9 mouse cellular contexts compared by ENCODE assay signal in the genomic region with DNA sequence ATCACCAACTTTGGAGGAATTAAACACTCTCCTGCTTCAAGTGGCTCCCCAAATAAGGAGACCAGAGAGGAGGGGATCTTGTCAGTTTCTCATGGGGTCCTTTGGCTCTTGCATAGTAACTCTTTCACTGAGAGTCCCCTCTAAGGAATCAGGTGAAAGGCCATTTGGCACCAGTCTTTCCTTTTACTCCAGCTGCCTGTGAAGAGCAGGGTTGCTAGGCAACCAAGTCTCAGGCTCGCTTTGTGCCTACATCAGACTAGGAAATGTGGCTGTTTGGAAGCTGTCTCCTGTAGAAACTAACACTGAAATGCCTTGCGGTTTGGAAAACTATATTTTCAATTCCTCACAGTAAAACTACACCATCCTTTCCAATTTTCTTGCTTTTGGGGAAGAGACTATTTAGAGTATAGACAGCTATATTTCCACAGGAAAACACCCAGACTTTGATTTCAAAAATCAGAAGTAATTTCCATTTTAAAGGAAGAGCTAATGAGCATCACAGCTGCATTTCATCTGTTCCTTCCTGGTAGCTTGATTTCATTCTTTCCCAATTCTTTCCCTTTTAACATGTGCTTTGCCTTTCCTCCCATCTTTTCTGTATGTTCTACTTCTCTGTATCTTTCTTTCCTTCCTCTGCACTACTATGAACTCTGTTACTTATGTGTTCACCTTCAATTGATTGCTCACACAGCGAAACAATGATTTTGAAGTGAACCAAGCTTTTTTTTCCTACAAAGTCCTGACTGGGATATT.
DNase-seq lines count a peak whose midpoint lies in the region; ATAC-seq lines count a peak whose summit lies in the region.
"Had no signal": no experiment of that assay in that cellular context is flagged by ENCODE, and none has a peak within 500 bp of the region (broad histone marks: within the 10 kb centered on the region; RNA-seq: fewer than 3 reads in every experiment).

No protein-coding gene starts in this region.

- 27% methylated on average over 3 of the region's 3 CpGs for WGBS in intestine, embryonic 14.5 days
- 21% methylated on average over 3 of the region's 3 CpGs for WGBS in intestine, embryonic 16.5 days
- WGBS in neural tube, embryonic 15.5 days = 17% methylated on average over 3 of the region's 3 CpGs
- 29% methylated on average over 3 of the region's 3 CpGs for WGBS in heart, embryonic 11.5 days (ENCODE audit: insufficient replicate concordance)

- DNase-seq in intestine, embryonic 14.5 days (ENCODE audit: low spot score) = peak; percentile 50
- DNase-seq in frontal cortex, adult 2 months (ENCODE audit: extremely low spot score in 1 of 2, low spot score in 1 of 2) = peak; percentile 59 to 78
- peak; percentile 13 to 74 for DNase-seq in left cerebral cortex, adult 8-10 months (ENCODE audit: low spot score in 2 of 2)
- DNase-seq in gastrocnemius, postnatal 14 days = no peak
- no peak for DNase-seq in MN1 (ENCODE audit: low spot score)

- H3K4me2 ChIP-seq in intestine, embryonic 14.5 days (ENCODE audit: low read length) = no peak overlapping the region
- H3K4me2 ChIP-seq in intestine, embryonic 16.5 days (ENCODE audit: low read depth, low read length) = no peak overlapping the region
- H3K4me2 ChIP-seq in neural tube, embryonic 15.5 days = peak overlapping the region; percentile 22
- H3K4me2 ChIP-seq in heart, embryonic 11.5 days = no peak overlapping the region

- no peak overlapping the region for H3K4me3 ChIP-seq in intestine, embryonic 14.5 days (ENCODE audit: low read depth, low read length)
- H3K4me3 ChIP-seq in intestine, embryonic 16.5 days (ENCODE audit: low read length) = no peak overlapping the region
- no peak overlapping the region for H3K4me3 ChIP-seq in neural tube, embryonic 15.5 days (replicated peaks)
- H3K4me3 ChIP-seq in heart, embryonic 11.5 days (ENCODE audit: low read depth, low read length) = no peak overlapping the region
- H3K4me3 ChIP-seq: erythroblast, embryonic 14.5 days had no signal

- H3K4me1 ChIP-seq in intestine, embryonic 14.5 days (replicated peaks; ENCODE audit: control insufficient read depth, insufficient read depth, low read length) = no peaks in the 10 kb centered on the region
- H3K4me1 ChIP-seq in intestine, embryonic 16.5 days (ENCODE audit: control insufficient read depth, insufficient read depth, low read length) = no peaks in the 10 kb centered on the region
- H3K4me1 ChIP-seq in neural tube, embryonic 15.5 days = peaks cover 25% of the 10 kb centered on the region
- no peaks in the 10 kb centered on the region for H3K4me1 ChIP-seq in heart, embryonic 11.5 days (ENCODE audit: control insufficient read depth, insufficient read depth, low read length)

- no peaks in the 10 kb centered on the region for H3K36me3 ChIP-seq in intestine, embryonic 14.5 days (ENCODE audit: control insufficient read depth, insufficient read depth, low read length)
- no peaks in the 10 kb centered on the region for H3K36me3 ChIP-seq in intestine, embryonic 16.5 days (ENCODE audit: control insufficient read depth, insufficient read depth, low read length)
- H3K36me3 ChIP-seq in neural tube, embryonic 15.5 days = no peaks in the 10 kb centered on the region
- H3K36me3 ChIP-seq in heart, embryonic 11.5 days (ENCODE audit: control insufficient read depth, insufficient read depth, low read length) = no peaks in the 10 kb centered on the region

- H3K27ac ChIP-seq in intestine, embryonic 14.5 days (ENCODE audit: low read depth) = no peak overlapping the region
- no peak overlapping the region for H3K27ac ChIP-seq in intestine, embryonic 16.5 days (ENCODE audit: low read length)
- H3K27ac ChIP-seq in neural tube, embryonic 15.5 days (replicated peaks) = peak overlapping the region; percentile 89
- no peak overlapping the region for H3K27ac ChIP-seq in heart, embryonic 11.5 days (ENCODE audit: low read depth, low read length)

- H3K27me3 ChIP-seq in intestine, embryonic 14.5 days (replicated peaks; ENCODE audit: control insufficient read depth, insufficient read depth, low read length) = no peaks in the 10 kb centered on the region
- no peaks in the 10 kb centered on the region for H3K27me3 ChIP-seq in intestine, embryonic 16.5 days (replicated peaks; ENCODE audit: control insufficient read depth, insufficient read depth, low read length)
- no peaks in the 10 kb centered on the region for H3K27me3 ChIP-seq in neural tube, embryonic 15.5 days (replicated peaks)
- H3K27me3 ChIP-seq in heart, embryonic 11.5 days (ENCODE audit: control insufficient read depth, insufficient read depth, low read length) = no peaks in the 10 kb centered on the region

- no peak overlapping the region for H3K9ac ChIP-seq in intestine, embryonic 14.5 days (ENCODE audit: low read length)
- no peak overlapping the region for H3K9ac ChIP-seq in intestine, embryonic 16.5 days (ENCODE audit: low read depth, low read length)
- no peak overlapping the region for H3K9ac ChIP-seq in neural tube, embryonic 15.5 days (replicated peaks)
- no peak overlapping the region for H3K9ac ChIP-seq in heart, embryonic 11.5 days (ENCODE audit: low read depth, low read length)

- H3K9me3 ChIP-seq in intestine, embryonic 14.5 days (ENCODE audit: control insufficient read depth, low read length) = no peaks in the 10 kb centered on the region
- no peaks in the 10 kb centered on the region for H3K9me3 ChIP-seq in intestine, embryonic 16.5 days (ENCODE audit: control insufficient read depth, low read length)
- H3K9me3 ChIP-seq in neural tube, embryonic 15.5 days (replicated peaks) = no peaks in the 10 kb centered on the region
- no peaks in the 10 kb centered on the region for H3K9me3 ChIP-seq in heart, embryonic 11.5 days (replicated peaks; ENCODE audit: control insufficient read depth, low read length)

- ATAC-seq in intestine, embryonic 14.5 days (replicated peaks; ENCODE audit: low FRiP score, low TSS enrichment, low read depth) = no peak
- ATAC-seq in intestine, embryonic 16.5 days = no peak
- ATAC-seq in neural tube, embryonic 15.5 days (ENCODE audit: low FRiP score) = peak; percentile 97
- ATAC-seq in heart, embryonic 11.5 days (replicated peaks; ENCODE audit: insufficient number of reproducible peaks, low FRiP score, low TSS enrichment) = no peak

- intact Hi-C loops in gastrocnemius, postnatal 14 days (cut with DNase I; ENCODE audit: low total_unique reads) = no loop called here

Comparison
In these comparisons a context has a peak if more than half of its experiments do, and no peak if none do; other contexts are left out.
1. DNase-seq: peak in intestine, embryonic 14.5 days (single experiment), frontal cortex, adult 2 months (2 of 2) and left cerebral cortex, adult 8-10 months (2 of 2); none in gastrocnemius, postnatal 14 days (single experiment) and MN1 (single experiment).